Mouse (Mus musculus) intestine, postnatal 0 days (tissue): Measurements from ENCODE around the gene Gm49711. TPM values are rescaled to one million over a fixed set of nuclear protein-coding genes. Genes with fewer than 3 reads are reported as not detected.

Experiments used
- ATAC-seq: fragments of 200-750 bp; cut with Nextera tagmentation; 2 replicates; pipeline ENCODE4 v1.8.0; 2017; ENCODE audit warnings: mild to moderate bottlenecking, moderate TSS enrichment, moderate library complexity
- H3K27ac ChIP-seq: fragments of 300-500 bp; sonication (generic); 2 replicates; pipeline ENCODE4 v1.5.1; 2014; ENCODE audit warnings: mild to moderate bottlenecking, low read depth, low read length, moderate library complexity
- H3K27me3 ChIP-seq: fragments of 300-500 bp; sonication (generic); replicated peaks from 2 replicates; pipeline ENCODE4 v1.6.1; 2014; ENCODE audit warnings: low read length, mixed read lengths; ENCODE audit not compliant: control insufficient read depth, insufficient read depth
- H3K36me3 ChIP-seq: fragments of 300-500 bp; sonication (generic); 2 replicates; pipeline ENCODE4 v1.6.1; 2014; ENCODE audit warnings: mild to moderate bottlenecking, moderate library complexity; ENCODE audit not compliant: control insufficient read depth, insufficient read depth
- H3K4me1 ChIP-seq: fragments of 300-500 bp; sonication (generic); replicated peaks from 2 replicates; pipeline ENCODE4 v1.6.1; 2014; ENCODE audit warnings: antibody characterized with exemption, low read length, mixed read lengths; ENCODE audit not compliant: control insufficient read depth, insufficient read depth
- H3K4me2 ChIP-seq: fragments of 300-500 bp; sonication (generic); replicated peaks from 2 replicates; pipeline ENCODE4 v1.6.1; 2014; ENCODE audit warnings: low read depth, mild to moderate bottlenecking, moderate library complexity
- H3K4me3 ChIP-seq: fragments of 300-500 bp; sonication (generic); 2 replicates; pipeline ENCODE4 v1.5.1; 2014; ENCODE audit warnings: low read depth, low read length
- H3K9ac ChIP-seq: fragments of 300-500 bp; sonication (generic); 2 replicates; pipeline ENCODE4 v1.6.1; 2014; ENCODE audit warnings: mild to moderate bottlenecking, low read depth, low read length
- H3K9me3 ChIP-seq: fragments of 300-500 bp; sonication (generic); 2 replicates; pipeline ENCODE4 v1.6.1; 2016; ENCODE audit warnings: mixed run types; ENCODE audit not compliant: control insufficient read depth
- CTCF ChIP-seq: sonication (generic); IDR thresholded peaks from 2 replicates; pipeline ENCODE4 v1.5.1; 2016; ENCODE audit warnings: low read depth, mild to moderate bottlenecking, control low read depth, antibody characterized with exemption, moderate library complexity
- WGBS: fragments of 180-500 bp; shearing (Covaris S2); extraction: QIAGEN DNeasy Blood & Tissue Kit; methylation state at CpG from one replicate; pipeline ENCODE4 v1.1.7; 2014; 5-methylcytosine and 5-hydroxymethylcytosine counted together
- polyA plus RNA-seq: library from polyadenylated mRNA; unstranded; fragments of >200 nt; fragmentation: Nextera tagmentation; extraction: Ambion mirVana; gene quantifications from 2 replicates; pipeline ENCODE4 v1.2.1, GENCODE M21; 2015

Gene Gm49711
- polyA plus RNA-seq, 1 experiment from 2014 or later = not detected

DNA sequence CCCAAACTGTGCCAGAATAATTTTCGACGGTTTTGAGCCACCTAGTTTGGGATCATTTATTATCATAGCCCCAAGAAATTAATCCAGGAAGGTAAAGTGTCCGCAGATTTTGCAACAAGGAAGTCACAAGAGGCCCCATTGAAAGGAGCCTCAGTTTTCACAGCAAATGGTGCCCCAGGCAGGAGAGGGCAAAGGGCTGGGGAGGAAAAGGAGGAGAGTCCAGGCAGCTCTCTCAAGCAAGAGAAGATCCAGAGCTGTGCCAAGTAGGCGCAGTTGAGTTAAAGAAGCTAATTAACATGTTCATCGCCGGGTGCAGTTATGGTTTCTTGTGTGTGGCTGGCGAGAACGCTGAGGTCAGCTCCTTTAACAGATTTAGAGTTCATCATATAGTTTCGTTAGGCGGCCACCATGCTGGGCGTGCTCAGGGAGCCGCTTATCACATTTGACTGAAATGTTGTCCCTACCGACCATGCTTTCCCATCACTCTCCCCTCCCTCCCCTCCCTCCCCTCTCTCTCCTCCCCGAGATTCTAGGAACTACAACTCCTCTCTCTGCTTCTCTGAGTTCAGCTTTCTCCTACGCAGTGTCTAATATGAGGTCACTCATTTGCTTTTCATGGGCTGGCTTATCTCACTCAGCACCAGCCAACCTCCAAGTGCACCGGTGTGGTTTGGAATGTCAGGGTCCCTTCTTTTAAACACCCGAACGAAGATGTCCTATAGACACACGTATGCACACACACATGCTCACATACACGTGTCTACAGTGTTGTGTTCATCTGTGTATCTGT, 35.4 kb upstream of the Gm49711 start:
- Histone ChIP-seq H3K4me1 (no peaks in the 10 kb centered on the region), H3K9me3 (no peaks in the 10 kb centered on the region), H3K4me3 (no peak overlapping the region), H3K36me3 (no peaks in the 10 kb centered on the region), H3K4me2 (peak overlapping the region; percentile 37), H3K27me3 (no peaks in the 10 kb centered on the region), H3K27ac (no peak overlapping the region), H3K9ac (no peak overlapping the region)
- no peak for TF ChIP-seq CTCF
- WGBS = 52% methylated on average over 20 of the region's 20 CpGs
- ATAC-seq = peak; percentile 73

DNA sequence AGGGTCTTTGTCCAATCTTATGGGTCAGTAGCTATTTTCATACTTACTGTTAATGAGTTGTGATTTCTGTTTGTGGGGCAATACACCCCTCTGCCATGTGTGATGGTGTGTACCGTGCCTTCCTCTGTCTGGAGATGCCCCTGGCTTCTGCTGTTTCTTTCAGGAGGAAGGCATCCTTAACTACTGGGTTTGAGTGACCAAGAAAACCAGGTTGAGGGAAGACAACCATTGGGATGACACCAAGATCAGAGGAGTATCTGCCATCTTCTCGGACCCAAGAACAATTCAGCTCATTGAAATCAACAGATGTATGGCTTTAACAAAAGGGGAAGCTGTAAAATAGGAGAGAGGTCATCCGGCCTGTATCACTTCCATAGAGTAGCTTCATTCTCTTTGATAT, 24.8 kb upstream of the Gm49711 start:
- Histone ChIP-seq H3K9ac (no peak overlapping the region), H3K4me3 (no peak overlapping the region), H3K27ac (no peak overlapping the region), H3K4me1 (no peaks in the 10 kb centered on the region), H3K4me2 (no peak overlapping the region), H3K9me3 (no peaks in the 10 kb centered on the region), H3K36me3 (no peaks in the 10 kb centered on the region), H3K27me3 (no peaks in the 10 kb centered on the region)
- WGBS = 91% methylated on average over 3 of the region's 3 CpGs
- no peak for ATAC-seq
- no peak for TF ChIP-seq CTCF

DNA sequence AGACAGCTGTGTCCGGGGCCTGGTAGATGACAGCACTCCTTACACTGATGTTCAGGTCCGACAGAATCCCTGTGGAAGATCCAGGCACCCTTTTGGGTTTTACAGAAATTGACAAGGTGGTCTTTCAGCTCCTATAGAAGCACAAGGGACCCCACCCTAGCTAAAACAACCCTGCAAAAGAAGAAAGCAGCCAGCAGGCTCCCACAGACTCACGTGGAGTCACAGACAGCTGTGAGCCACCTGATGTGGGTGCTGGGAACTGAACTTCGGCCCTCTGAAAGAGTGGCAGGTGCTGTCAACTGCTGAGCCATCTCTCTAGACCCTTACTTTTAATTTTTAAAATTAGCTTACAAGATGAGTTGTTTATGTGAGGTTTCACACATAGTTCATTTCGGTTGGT, 23.4 kb upstream of the Gm49711 start:
- Histone ChIP-seq H3K27me3 (no peaks in the 10 kb centered on the region), H3K4me2 (no peak overlapping the region), H3K4me3 (no peak overlapping the region), H3K36me3 (no peaks in the 10 kb centered on the region), H3K4me1 (no peaks in the 10 kb centered on the region; the same call in 1 of the 2 replicates), H3K9ac (no peak overlapping the region), H3K9me3 (no peaks in the 10 kb centered on the region), H3K27ac (no peak overlapping the region)
- no peak for ATAC-seq
- 81% methylated on average over 5 of the region's 5 CpGs for WGBS
- no peak for TF ChIP-seq CTCF

DNA sequence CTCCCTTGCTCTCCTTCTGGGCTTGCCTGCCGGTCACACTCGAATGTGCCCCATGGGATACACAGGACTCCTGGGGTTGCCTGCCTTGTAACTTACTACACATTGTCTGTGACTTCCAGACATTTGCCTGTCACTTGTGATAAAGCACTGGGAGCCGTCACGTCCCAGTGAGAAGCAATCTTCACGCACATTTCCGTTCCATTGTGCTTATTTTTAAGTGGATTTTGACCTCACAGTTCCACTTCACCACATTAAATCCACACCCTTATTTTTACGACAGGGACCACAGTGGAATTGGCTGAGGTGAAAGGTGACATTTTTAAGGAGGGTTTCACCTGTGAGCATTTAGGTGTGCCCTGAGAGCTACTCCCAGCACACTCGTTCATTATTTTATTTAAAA, 21.4 kb upstream of the Gm49711 start:
- Histone ChIP-seq H3K4me3 (no peak overlapping the region), H3K4me1 (no peaks in the 10 kb centered on the region; the same call in 1 of the 2 replicates), H3K27me3 (no peaks in the 10 kb centered on the region), H3K36me3 (no peaks in the 10 kb centered on the region), H3K9ac (no peak overlapping the region), H3K27ac (no peak overlapping the region; the same call in 1 of the 2 replicates), H3K4me2 (no peak overlapping the region), H3K9me3 (no peaks in the 10 kb centered on the region)
- 0 out of 2 replicates have a peak, but pooled peaks have one; percentile 10 for ATAC-seq
- TF ChIP-seq CTCF = no peak
- 39% methylated on average over 8 of the region's 8 CpGs for WGBS

DNA sequence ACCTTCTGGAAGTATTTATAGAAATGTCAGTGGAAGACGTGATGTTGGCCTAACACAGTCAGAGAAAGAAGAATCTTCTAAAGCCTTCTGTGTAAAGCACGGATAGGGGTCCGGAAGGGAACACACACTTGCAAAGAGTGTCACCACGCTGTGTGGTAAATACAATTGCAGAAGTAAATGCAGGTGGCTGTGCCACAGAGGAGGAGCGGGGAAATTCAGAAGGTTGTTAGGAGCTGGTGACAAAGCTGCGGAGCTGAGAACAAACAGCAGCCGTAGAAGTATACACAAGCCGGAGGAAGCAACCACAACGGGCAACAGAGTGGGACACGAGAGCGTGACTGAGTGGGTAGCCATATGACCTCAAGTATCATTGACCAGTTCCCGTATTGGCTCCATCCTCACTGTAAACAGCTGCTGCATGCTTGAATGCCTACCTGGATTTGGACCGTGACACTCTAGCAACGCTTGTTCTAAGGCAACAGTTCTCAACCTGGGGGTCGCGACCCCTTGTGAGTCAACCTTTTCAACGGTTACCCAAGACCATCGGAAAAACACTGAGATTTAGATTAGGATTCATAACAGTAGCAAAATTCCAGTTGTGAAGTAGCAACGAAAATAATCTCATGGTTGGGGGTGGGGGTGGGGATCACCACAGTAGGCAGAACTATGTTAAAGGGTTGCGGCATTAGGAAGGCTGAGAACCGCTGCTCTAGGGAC, 20.1 kb upstream of the Gm49711 start:
- Histone ChIP-seq H3K36me3 (no peaks in the 10 kb centered on the region), H3K4me3 (no peak overlapping the region), H3K9ac (no peak overlapping the region), H3K4me2 (no peak overlapping the region), H3K27ac (no peak overlapping the region), H3K4me1 (no peaks in the 10 kb centered on the region; the same call in 1 of the 2 replicates), H3K9me3 (no peaks in the 10 kb centered on the region), H3K27me3 (no peaks in the 10 kb centered on the region)
- no peak for ATAC-seq
- 79% methylated on average over 21 of the region's 21 CpGs for WGBS
- no peak for TF ChIP-seq CTCF

DNA sequence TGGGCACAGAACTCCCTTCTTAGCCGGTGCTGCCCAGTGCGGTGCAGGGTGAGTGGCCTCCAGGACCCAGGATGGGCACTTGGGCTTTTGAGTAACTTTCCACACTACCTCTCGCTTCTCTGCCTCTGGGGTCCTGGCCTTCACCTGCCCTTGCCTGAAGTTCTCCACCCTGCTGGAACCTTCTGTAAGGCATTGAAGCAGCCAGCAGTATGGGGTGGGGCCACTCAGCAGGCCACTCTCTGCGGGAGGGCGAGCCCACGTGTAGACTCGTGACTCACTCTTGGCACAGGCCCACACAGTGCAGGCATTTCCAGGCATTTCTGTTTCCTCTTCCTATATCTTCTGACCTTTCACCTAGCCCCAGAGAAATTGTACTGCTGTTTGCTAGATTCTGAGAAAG, 18.7 kb upstream of the Gm49711 start:
- no peaks in the 10 kb centered on the region for H3K36me3 ChIP-seq
- H3K4me1 ChIP-seq = no peaks in the 10 kb centered on the region; the same call in 1 of the 2 replicates
- H3K9me3 ChIP-seq = no peaks in the 10 kb centered on the region
- no peak for TF ChIP-seq CTCF
- 0 out of 2 replicates have a peak overlapping the region, but pooled peaks have one; percentile 50 for H3K27ac ChIP-seq
- WGBS = 53% methylated on average over 7 of the region's 7 CpGs
- H3K9ac ChIP-seq = no peak overlapping the region
- H3K27me3 ChIP-seq = no peaks in the 10 kb centered on the region
- peak; percentile 93 for ATAC-seq
- H3K4me2 ChIP-seq = no peak overlapping the region
- H3K4me3 ChIP-seq = no peak overlapping the region
